Mouse (Mus musculus): ENCODE data around the gene 9930111J21Rik2. TPM values are rescaled to one million over a fixed set of nuclear protein-coding genes. Genes with fewer than 3 reads are reported as not detected.
"Not testable (repeated sequence)": the region's sequence is repeated elsewhere in the genome, so short reads cannot be mapped to it uniquely, and the experiment has no call there.

The 9930111J21Rik2 gene
- polyA plus RNA-seq, 1 experiment = 4.1 TPM

- not testable (repeated sequence) for H3K27ac ChIP-seq (ENCODE audit: control insufficient read depth, insufficient read depth, low read length)
Observed at GRCm38 (mm10) chr11:49006785-49007184, 44.3 kb downstream of the 9930111J21Rik2 start.

GRCm38 (mm10) chr11:49006317-49006716 lies 44.7 kb downstream of the 9930111J21Rik2 start:
- not testable (repeated sequence) for H3K36me3 ChIP-seq (ENCODE audit: control insufficient read depth, insufficient read depth, low read length); H3K4me1 ChIP-seq (replicated peaks; ENCODE audit: control insufficient read depth, insufficient read depth, low read length); H3K4me3 ChIP-seq (ENCODE audit: control insufficient read depth, insufficient read depth, low read length); H3K27me3 ChIP-seq (ENCODE audit: control insufficient read depth, insufficient read depth, low read length); H3K27ac ChIP-seq (ENCODE audit: control insufficient read depth, insufficient read depth, low read length); DNase-seq
- WGBS = 42% methylated on average over 2 of the region's 2 CpGs

More at GRCm38 (mm10) chr11:49006785-49007184, 44.3 kb downstream of the 9930111J21Rik2 start:
- not testable (repeated sequence) for H3K4me3 ChIP-seq (ENCODE audit: control insufficient read depth, insufficient read depth, low read length); H3K36me3 ChIP-seq (ENCODE audit: control insufficient read depth, insufficient read depth, low read length); H3K4me1 ChIP-seq (replicated peaks; ENCODE audit: control insufficient read depth, insufficient read depth, low read length); DNase-seq; H3K27me3 ChIP-seq (ENCODE audit: control insufficient read depth, insufficient read depth, low read length)
- 93% methylated on average over 1 of the region's 1 CpGs for WGBS

- WGBS = 37% methylated on average over 1 of the region's 1 CpGs
- H3K4me1 ChIP-seq (replicated peaks; ENCODE audit: control insufficient read depth, insufficient read depth, low read length); H3K36me3 ChIP-seq (ENCODE audit: control insufficient read depth, insufficient read depth, low read length); DNase-seq; H3K27me3 ChIP-seq (ENCODE audit: control insufficient read depth, insufficient read depth, low read length); H3K4me3 ChIP-seq (ENCODE audit: control insufficient read depth, insufficient read depth, low read length); H3K27ac ChIP-seq (ENCODE audit: control insufficient read depth, insufficient read depth, low read length): not testable (repeated sequence)
Observed at GRCm38 (mm10) chr11:49000411-49000810, 50.6 kb downstream of the 9930111J21Rik2 start.

- H3K4me1 ChIP-seq (replicated peaks; ENCODE audit: control insufficient read depth, insufficient read depth, low read length) = peaks cover 15% of the 10 kb centered on the region
- not testable (repeated sequence) for H3K27me3 ChIP-seq (ENCODE audit: control insufficient read depth, insufficient read depth, low read length); H3K4me3 ChIP-seq (ENCODE audit: control insufficient read depth, insufficient read depth, low read length); H3K36me3 ChIP-seq (ENCODE audit: control insufficient read depth, insufficient read depth, low read length); DNase-seq
- 9% methylated on average over 2 of the region's 2 CpGs for WGBS
- H3K27ac ChIP-seq (ENCODE audit: control insufficient read depth, insufficient read depth, low read length) = peak within 1 kb of the TSS; percentile 30; the same call in 1 of the 2 replicates
Observed at GRCm38 (mm10) chr11:48994018-48994417, 57.0 kb downstream of the 9930111J21Rik2 start, which contains the start of gene Tgtp1. TSS of gene Tgtp1 (minus strand) at chr11:48994172.

GRCm38 (mm10) chr11:48993296-48993695 lies 57.7 kb downstream of the 9930111J21Rik2 start:
- DNase-seq; H3K4me3 ChIP-seq (ENCODE audit: control insufficient read depth, insufficient read depth, low read length); H3K27me3 ChIP-seq (ENCODE audit: control insufficient read depth, insufficient read depth, low read length); H3K36me3 ChIP-seq (ENCODE audit: control insufficient read depth, insufficient read depth, low read length): not testable (repeated sequence)
- peaks cover 15% of the 10 kb centered on the region for H3K4me1 ChIP-seq (replicated peaks; ENCODE audit: control insufficient read depth, insufficient read depth, low read length)
- 84% methylated on average over 10 of the region's 10 CpGs for WGBS
- peak overlapping the region; percentile 30; the same call in 1 of the 2 replicates for H3K27ac ChIP-seq (ENCODE audit: control insufficient read depth, insufficient read depth, low read length)

- not testable (repeated sequence) for H3K36me3 ChIP-seq (ENCODE audit: control insufficient read depth, insufficient read depth, low read length); H3K4me3 ChIP-seq (ENCODE audit: control insufficient read depth, insufficient read depth, low read length); H3K27me3 ChIP-seq (ENCODE audit: control insufficient read depth, insufficient read depth, low read length)
- Histone ChIP-seq H3K27ac (ENCODE audit: control insufficient read depth, insufficient read depth, low read length) (0 out of 2 replicates have a peak within 1 kb of the TSS, but pooled peaks have one; percentile 27), H3K4me1 (replicated peaks; ENCODE audit: control insufficient read depth, insufficient read depth, low read length) (peaks cover 15% of the 10 kb centered on the region)
- peak; percentile 21 for DNase-seq
- 10% methylated on average over 4 of the region's 4 CpGs for WGBS
Observed at GRCm38 (mm10) chr11:48991740-48992520, 59.1 kb downstream of the 9930111J21Rik2 start, which contains the start of gene Gm12185. TSS of gene Gm12185 (minus strand) at chr11:48992226.

GRCm38 (mm10) chr11:48989981-48990380 lies 61.1 kb downstream of the 9930111J21Rik2 start:
- not testable (repeated sequence) for H3K27ac ChIP-seq (ENCODE audit: control insufficient read depth, insufficient read depth, low read length); H3K4me3 ChIP-seq (ENCODE audit: control insufficient read depth, insufficient read depth, low read length); H3K36me3 ChIP-seq (ENCODE audit: control insufficient read depth, insufficient read depth, low read length); H3K27me3 ChIP-seq (ENCODE audit: control insufficient read depth, insufficient read depth, low read length); DNase-seq
- 17% methylated on average over 2 of the region's 2 CpGs for WGBS
- peaks cover 15% of the 10 kb centered on the region for H3K4me1 ChIP-seq (replicated peaks; ENCODE audit: control insufficient read depth, insufficient read depth, low read length)

- H3K27ac ChIP-seq (ENCODE audit: control insufficient read depth, insufficient read depth, low read length); H3K36me3 ChIP-seq (ENCODE audit: control insufficient read depth, insufficient read depth, low read length); H3K4me1 ChIP-seq (replicated peaks; ENCODE audit: control insufficient read depth, insufficient read depth, low read length); DNase-seq; H3K27me3 ChIP-seq (ENCODE audit: control insufficient read depth, insufficient read depth, low read length); H3K4me3 ChIP-seq (ENCODE audit: control insufficient read depth, insufficient read depth, low read length): not testable (repeated sequence)
- 31% methylated on average over 2 of the region's 3 CpGs for WGBS
Observed at GRCm38 (mm10) chr11:48988219-48988618, 62.8 kb downstream of the 9930111J21Rik2 start.

GRCm38 (mm10) chr11:48982848-48983247 lies 68.2 kb downstream of the 9930111J21Rik2 start:
- no CpG with 5 or more reads among the region's 3 CpGs for WGBS
- H3K27ac ChIP-seq (ENCODE audit: control insufficient read depth, insufficient read depth, low read length) = not testable (repeated sequence)

GRCm38 (mm10) chr11:48980052-48980451 lies 71.0 kb downstream of the 9930111J21Rik2 start:
- not testable (repeated sequence) for H3K27me3 ChIP-seq (ENCODE audit: control insufficient read depth, insufficient read depth, low read length); H3K27ac ChIP-seq (ENCODE audit: control insufficient read depth, insufficient read depth, low read length); DNase-seq; H3K4me3 ChIP-seq (ENCODE audit: control insufficient read depth, insufficient read depth, low read length); H3K4me1 ChIP-seq (replicated peaks; ENCODE audit: control insufficient read depth, insufficient read depth, low read length); H3K36me3 ChIP-seq (ENCODE audit: control insufficient read depth, insufficient read depth, low read length)
- no CpG with 5 or more reads among the region's 5 CpGs for WGBS

More at GRCm38 (mm10) chr11:48982848-48983247, 68.2 kb downstream of the 9930111J21Rik2 start:
- H3K4me1 ChIP-seq (replicated peaks; ENCODE audit: control insufficient read depth, insufficient read depth, low read length); H3K4me3 ChIP-seq (ENCODE audit: control insufficient read depth, insufficient read depth, low read length); H3K36me3 ChIP-seq (ENCODE audit: control insufficient read depth, insufficient read depth, low read length); H3K27me3 ChIP-seq (ENCODE audit: control insufficient read depth, insufficient read depth, low read length); DNase-seq: not testable (repeated sequence)

GRCm38 (mm10) chr11:48979251-48979650 lies 71.8 kb downstream of the 9930111J21Rik2 start, which contains the start of gene 9930111J21Rik1:
TSS of gene 9930111J21Rik1 (minus strand) at chr11:48979398.
- not testable (repeated sequence) for H3K4me3 ChIP-seq (ENCODE audit: control insufficient read depth, insufficient read depth, low read length); H3K4me1 ChIP-seq (replicated peaks; ENCODE audit: control insufficient read depth, insufficient read depth, low read length); H3K27me3 ChIP-seq (ENCODE audit: control insufficient read depth, insufficient read depth, low read length); DNase-seq; H3K27ac ChIP-seq (ENCODE audit: control insufficient read depth, insufficient read depth, low read length); H3K36me3 ChIP-seq (ENCODE audit: control insufficient read depth, insufficient read depth, low read length)
- WGBS = no CpG with 5 or more reads among the region's 3 CpGs
